Mouse (Mus musculus): ENCODE results near the gene Sf3a2. TPM values are rescaled to one million over a fixed set of nuclear protein-coding genes. Genes with fewer than 3 reads are reported as not detected.
"Not testable (repeated sequence)": the region's sequence is repeated elsewhere in the genome, so short reads cannot be mapped to it uniquely, and the experiment has no call there.

Gene Sf3a2
- polyA plus RNA-seq, 1 experiment from 2014 or later: 53.3 TPM

DNA sequence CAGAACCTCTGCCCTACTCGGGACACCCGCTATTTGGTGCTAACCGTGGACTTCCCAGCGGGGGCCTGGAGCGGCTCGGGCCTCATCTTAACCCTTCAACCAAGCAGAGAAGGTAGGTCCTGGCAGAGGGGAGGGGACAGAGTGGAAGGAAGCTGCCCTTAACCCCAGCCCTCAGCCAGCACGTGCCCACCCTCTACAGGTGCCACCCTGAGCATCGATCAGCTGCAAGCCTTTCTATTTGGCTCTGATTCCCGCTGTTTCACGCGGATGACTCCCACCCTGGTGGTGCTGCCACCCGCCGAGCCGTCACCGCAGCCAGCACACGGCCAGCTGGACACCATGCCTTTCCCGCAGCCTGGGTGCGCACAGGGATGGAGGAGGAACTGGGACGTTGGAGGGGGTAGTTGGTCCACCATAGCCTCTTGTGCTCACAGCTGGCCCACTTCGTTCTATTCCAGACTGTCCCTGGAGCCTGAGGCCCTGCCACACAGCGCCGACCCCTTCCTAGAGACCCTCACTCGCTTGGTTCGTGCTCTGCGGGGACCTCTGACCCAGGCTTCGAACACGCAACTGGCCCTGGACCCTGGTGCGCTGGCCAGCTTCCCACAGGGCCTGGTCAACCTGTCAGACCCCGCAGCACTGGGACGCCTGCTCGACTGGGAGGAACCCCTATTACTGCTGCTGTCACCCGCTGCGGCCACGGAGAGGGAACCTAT is 8.5 kb downstream of the Sf3a2 start:
- 34% methylated on average over 34 of the region's 34 CpGs for WGBS
- peak overlapping the region; percentile 51 for H3K4me3 ChIP-seq (replicated peaks)
- H3K36me3 ChIP-seq: peaks cover 39% of the 10 kb centered on the region
- peaks cover 37% of the 10 kb centered on the region for H3K4me1 ChIP-seq
- peak overlapping the region; percentile 78 for H3K9ac ChIP-seq (replicated peaks)
- peaks cover 19% of the 10 kb centered on the region for H3K27me3 ChIP-seq (replicated peaks)
- H3K9me3 ChIP-seq (replicated peaks): no peaks in the 10 kb centered on the region
- ATAC-seq (ENCODE audit: low FRiP score): peak; percentile 1; the same call in 1 of the 2 replicates
- peak overlapping the region; percentile 98 for H3K4me2 ChIP-seq
- H3K27ac ChIP-seq (replicated peaks): peak overlapping the region; percentile 93

DNA sequence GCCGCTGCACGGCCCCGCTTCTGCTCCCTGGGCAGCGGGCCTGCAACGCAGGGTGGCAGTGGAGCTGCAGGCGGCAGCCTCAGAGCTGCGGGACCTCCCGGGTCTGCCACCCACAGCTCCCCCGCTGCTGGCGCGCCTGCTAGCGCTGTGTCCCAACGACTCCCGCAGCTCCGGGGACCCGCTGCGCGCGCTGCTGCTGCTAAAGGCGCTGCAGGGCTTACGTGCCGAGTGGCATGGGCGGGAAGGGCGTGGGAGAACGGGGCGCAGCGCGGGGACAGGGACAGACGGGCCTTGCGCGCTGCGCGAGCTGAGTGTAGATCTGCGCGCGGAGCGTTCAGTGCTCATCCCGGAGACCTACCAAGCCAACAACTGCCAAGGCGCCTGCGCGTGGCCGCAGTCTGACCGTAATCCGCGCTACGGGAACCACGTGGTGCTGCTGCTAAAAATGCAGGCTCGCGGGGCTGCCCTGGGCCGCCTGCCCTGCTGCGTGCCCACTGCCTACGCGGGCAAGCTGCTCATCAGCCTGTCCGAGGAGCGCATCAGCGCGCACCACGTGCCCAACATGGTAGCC is 9.1 kb downstream of the Sf3a2 start:
- Histone ChIP-seq H3K4me2 (peak overlapping the region; percentile 98), H3K27ac (replicated peaks) (peak overlapping the region; percentile 93), H3K9ac (replicated peaks) (peak overlapping the region; percentile 78), H3K9me3 (replicated peaks) (no peaks in the 10 kb centered on the region), H3K36me3 (peaks cover 32% of the 10 kb centered on the region), H3K4me1 (peaks cover 37% of the 10 kb centered on the region), H3K4me3 (replicated peaks) (peak overlapping the region; percentile 51), H3K27me3 (replicated peaks) (peaks cover 20% of the 10 kb centered on the region)
- ATAC-seq (ENCODE audit: low FRiP score): peak; percentile 88
- 2% methylated on average over 56 of the region's 58 CpGs for WGBS

GRCm38 (mm10) chr10:80808099-80808984 is 10.3 kb downstream of the Sf3a2 start:
- no peaks in the 10 kb centered on the region for H3K9me3 ChIP-seq (replicated peaks)
- H3K27me3 ChIP-seq (replicated peaks): peaks cover 27% of the 10 kb centered on the region
- peak overlapping the region; percentile 40 for H3K9ac ChIP-seq (replicated peaks)
- H3K4me3 ChIP-seq (replicated peaks): peak overlapping the region; percentile 51
- H3K36me3 ChIP-seq: peaks cover 20% of the 10 kb centered on the region
- H3K27ac ChIP-seq (replicated peaks): no peak overlapping the region
- H3K4me1 ChIP-seq: peaks cover 37% of the 10 kb centered on the region
- 19% methylated on average over 39 of the region's 40 CpGs for WGBS
- no peak for ATAC-seq (ENCODE audit: low FRiP score)
- H3K4me2 ChIP-seq: peak overlapping the region; percentile 98

- Histone ChIP-seq H3K4me1 (peaks cover 37% of the 10 kb centered on the region), H3K27ac (replicated peaks) (no peak overlapping the region), H3K4me2 (peak overlapping the region; percentile 98), H3K27me3 (replicated peaks) (peaks cover 27% of the 10 kb centered on the region), H3K4me3 (replicated peaks) (peak overlapping the region; percentile 14), H3K36me3 (peaks cover 13% of the 10 kb centered on the region), H3K9me3 (replicated peaks) (no peaks in the 10 kb centered on the region), H3K9ac (replicated peaks) (peak overlapping the region; percentile 40)
- WGBS: 8% methylated on average over 18 of the region's 18 CpGs
- ATAC-seq (ENCODE audit: low FRiP score): no peak
Observed at GRCm38 (mm10) chr10:80808985-80809632, 11.1 kb downstream of the Sf3a2 start.

- H3K36me3 ChIP-seq: peaks cover 3% of the 10 kb centered on the region
- peaks cover 37% of the 10 kb centered on the region for H3K4me1 ChIP-seq
- H3K27ac ChIP-seq (replicated peaks): no peak overlapping the region
- ATAC-seq (ENCODE audit: low FRiP score): no peak
- H3K4me3 ChIP-seq (replicated peaks): 0 out of 2 replicates have a peak overlapping the region, but pooled peaks have one; percentile 4
- 6% methylated on average over 18 of the region's 20 CpGs for WGBS
- H3K27me3 ChIP-seq (replicated peaks): peaks cover 27% of the 10 kb centered on the region
- H3K9ac ChIP-seq (replicated peaks): no peak overlapping the region
- no peaks in the 10 kb centered on the region for H3K9me3 ChIP-seq (replicated peaks)
- H3K4me2 ChIP-seq: peak overlapping the region; percentile 25; the same call in 1 of the 2 replicates
Observed at GRCm38 (mm10) chr10:80810084-80810483, 12.1 kb downstream of the Sf3a2 start.

DNA sequence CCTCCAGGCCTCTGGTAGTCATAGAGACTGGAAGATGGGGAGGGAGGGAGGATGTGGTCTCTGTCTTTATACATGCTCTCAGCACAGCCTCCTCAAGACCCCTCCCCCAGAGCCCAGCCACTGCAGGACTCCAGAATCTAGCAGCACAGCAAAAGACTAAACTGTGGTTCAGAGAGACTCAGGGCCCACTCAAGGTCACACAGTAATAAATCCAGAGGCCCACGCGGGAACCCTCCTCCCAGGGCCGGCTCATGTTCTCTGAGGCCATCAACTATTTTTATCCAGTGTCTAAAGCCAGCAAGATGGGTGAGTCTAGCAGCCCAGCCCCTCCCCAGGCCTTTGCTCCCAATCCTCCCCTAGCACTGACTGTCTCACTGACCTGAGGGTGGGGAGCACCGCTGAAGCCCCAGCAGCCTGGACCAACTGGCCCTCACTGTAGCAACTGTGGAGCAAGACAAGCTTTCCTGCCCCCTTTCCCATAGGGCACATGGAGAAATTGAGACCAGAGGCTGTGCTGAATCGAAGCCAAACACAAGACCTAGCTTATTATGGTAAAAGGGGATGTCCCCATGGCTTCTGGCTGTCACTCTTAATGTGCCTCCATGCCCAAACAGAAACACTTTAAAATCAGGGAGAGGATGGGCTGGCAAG is 14.5 kb downstream of the Sf3a2 start:
- 67% methylated on average over 5 of the region's 5 CpGs for WGBS
- Histone ChIP-seq H3K36me3 (no peaks in the 10 kb centered on the region), H3K4me3 (replicated peaks) (no peak overlapping the region), H3K27me3 (replicated peaks) (peaks cover 27% of the 10 kb centered on the region), H3K4me1 (peaks cover 19% of the 10 kb centered on the region), H3K9me3 (replicated peaks) (no peaks in the 10 kb centered on the region), H3K27ac (replicated peaks) (no peak overlapping the region), H3K4me2 (no peak overlapping the region), H3K9ac (replicated peaks) (no peak overlapping the region)
- ATAC-seq (ENCODE audit: low FRiP score): no peak

DNA sequence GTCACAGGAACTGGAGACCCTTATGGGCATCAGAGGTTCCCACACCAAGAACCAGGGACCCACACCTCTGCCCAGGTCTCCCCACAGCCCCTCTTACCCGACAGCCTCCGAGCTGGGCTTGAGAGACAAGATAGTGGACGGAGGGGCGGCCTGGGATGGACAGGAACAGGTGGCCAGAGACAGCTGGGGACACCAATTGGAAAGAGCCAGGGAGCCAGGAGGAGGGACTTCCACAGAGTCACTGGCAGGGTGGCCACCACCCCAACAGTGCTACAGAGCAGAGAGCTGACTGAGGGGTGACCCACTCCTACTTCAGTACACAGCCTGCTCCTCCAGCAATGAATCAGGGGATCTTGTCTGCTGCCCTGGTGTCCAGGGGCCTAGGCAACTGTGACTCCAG is 15.4 kb downstream of the Sf3a2 start, which contains the start of gene Jsrp1:
Gene Jsrp1, minus strand, starts transcription at position 133 of the 400 bp plus-strand sequence.
- Histone ChIP-seq H3K27me3 (replicated peaks) (peaks cover 27% of the 10 kb centered on the region), H3K9ac (replicated peaks) (no peak within 1 kb of the TSS), H3K36me3 (no peaks in the 10 kb centered on the region), H3K4me2 (no peak within 1 kb of the TSS), H3K4me1 (peaks cover 11% of the 10 kb centered on the region), H3K9me3 (replicated peaks) (no peaks in the 10 kb centered on the region), H3K4me3 (replicated peaks) (no peak within 1 kb of the TSS), H3K27ac (replicated peaks) (no peak within 1 kb of the TSS)
- 76% methylated on average over 4 of the region's 4 CpGs for WGBS
- ATAC-seq (ENCODE audit: low FRiP score): no peak

DNA sequence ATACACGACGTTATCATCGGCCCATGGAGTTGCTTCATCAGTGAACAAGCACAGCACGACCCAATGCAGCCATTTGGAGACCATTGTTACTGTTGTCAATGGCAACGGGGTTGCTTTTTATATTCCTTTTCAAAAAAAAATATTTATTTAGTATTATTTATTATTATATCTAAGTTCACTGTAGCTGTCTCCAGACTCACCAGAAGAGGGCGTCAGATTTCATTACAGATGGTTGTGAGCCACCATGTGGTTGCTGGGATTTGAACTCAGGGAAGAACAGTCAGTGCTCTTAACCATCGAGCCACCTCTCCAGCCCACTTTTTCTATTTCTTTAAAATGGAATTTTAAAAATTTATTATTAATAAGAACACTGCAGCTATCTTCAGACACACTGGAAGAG is 16.8 kb downstream of the Sf3a2 start:
- no peaks in the 10 kb centered on the region for H3K9me3 ChIP-seq (replicated peaks)
- no peak for ATAC-seq (ENCODE audit: low FRiP score)
- 61% methylated on average over 7 of the region's 7 CpGs for WGBS
- no peaks in the 10 kb centered on the region for H3K4me1 ChIP-seq
- no peak overlapping the region for H3K4me2 ChIP-seq
- H3K4me3 ChIP-seq (replicated peaks): no peak overlapping the region
- no peak overlapping the region for H3K27ac ChIP-seq (replicated peaks)
- H3K27me3 ChIP-seq (replicated peaks): peaks cover 17% of the 10 kb centered on the region
- H3K9ac ChIP-seq (replicated peaks): no peak overlapping the region
- H3K36me3 ChIP-seq: no peaks in the 10 kb centered on the region

GRCm38 (mm10) chr10:80816303-80816702 is 18.3 kb downstream of the Sf3a2 start:
- H3K4me3 ChIP-seq (replicated peaks); H3K27ac ChIP-seq (replicated peaks); H3K9ac ChIP-seq (replicated peaks); H3K4me2 ChIP-seq; H3K4me1 ChIP-seq; ATAC-seq (ENCODE audit: low FRiP score); H3K36me3 ChIP-seq; H3K9me3 ChIP-seq (replicated peaks); H3K27me3 ChIP-seq (replicated peaks): not testable (repeated sequence)
- 85% methylated on average over 3 of the region's 3 CpGs for WGBS

GRCm38 (mm10) chr10:80817164-80817563 is 19.2 kb downstream of the Sf3a2 start:
- Histone ChIP-seq H3K4me2 (no peak overlapping the region), H3K9me3 (replicated peaks) (no peaks in the 10 kb centered on the region), H3K9ac (replicated peaks) (no peak overlapping the region), H3K36me3 (no peaks in the 10 kb centered on the region), H3K27ac (replicated peaks) (no peak overlapping the region), H3K4me1 (no peaks in the 10 kb centered on the region), H3K4me3 (replicated peaks) (no peak overlapping the region), H3K27me3 (replicated peaks) (peaks cover 7% of the 10 kb centered on the region; the same call in 1 of the 2 replicates)
- no peak for ATAC-seq (ENCODE audit: low FRiP score)
- WGBS: 71% methylated on average over 2 of the region's 2 CpGs

- H3K36me3 ChIP-seq; H3K4me1 ChIP-seq; ATAC-seq (ENCODE audit: low FRiP score); H3K9ac ChIP-seq (replicated peaks); H3K9me3 ChIP-seq (replicated peaks); H3K27ac ChIP-seq (replicated peaks); H3K4me3 ChIP-seq (replicated peaks); H3K27me3 ChIP-seq (replicated peaks); H3K4me2 ChIP-seq: not testable (repeated sequence)
- 89% methylated on average over 7 of the region's 7 CpGs for WGBS
Observed at GRCm38 (mm10) chr10:80817955-80818354, 20.0 kb downstream of the Sf3a2 start.

Data from neural tube, embryonic 15.5 days (tissue).